Mouse (Mus musculus) limb, embryonic 14.5 days (tissue): ENCODE measurements around the gene Casc3. TPM values are rescaled to one million over a fixed set of nuclear protein-coding genes. Genes with fewer than 3 reads are reported as not detected.
A peak's percentile ranks its signal among the peaks of the same experiment; 100 is the strongest.

Experiments used
- ATAC-seq: fragments of 200-750 bp; cut with Nextera tagmentation; 2 replicates; pipeline ENCODE4 v1.8.0; 2017; ENCODE audit warnings: low read depth, moderate number of reproducible peaks, moderate TSS enrichment; ENCODE audit not compliant: low FRiP score
- DNase-seq: peaks from one replicate; pipeline ENCODE4 v3.0.0-alpha.2; 2015; ENCODE audit warnings: low spot score
- H3K27ac ChIP-seq: fragments of 300-500 bp; sonication (generic); replicated peaks from 2 replicates; pipeline ENCODE4 v1.5.1; 2014; ENCODE audit warnings: low read depth, mild to moderate bottlenecking, low read length, moderate library complexity, mixed read lengths
- H3K27me3 ChIP-seq: fragments of 300-500 bp; sonication (generic); 2 replicates; pipeline ENCODE4 v1.6.1; 2014; ENCODE audit warnings: low read length, mixed read lengths; ENCODE audit not compliant: control insufficient read depth, insufficient read depth
- H3K36me3 ChIP-seq: fragments of 300-500 bp; sonication (generic); 2 replicates; pipeline ENCODE4 v1.6.1; 2014; ENCODE audit warnings: mild to moderate bottlenecking, low read length, moderate library complexity, mixed read lengths; ENCODE audit not compliant: control insufficient read depth, insufficient read depth
- H3K4me1 ChIP-seq: fragments of 300-500 bp; sonication (generic); 2 replicates; pipeline ENCODE4 v1.6.1; 2014; ENCODE audit warnings: antibody characterized with exemption, low read length, mixed read lengths; ENCODE audit not compliant: control insufficient read depth, insufficient read depth
- H3K4me2 ChIP-seq: fragments of 300-500 bp; sonication (generic); replicated peaks from 2 replicates; pipeline ENCODE4 v1.6.1; 2014; ENCODE audit warnings: low read depth, mild to moderate bottlenecking, low read length, moderate library complexity; ENCODE audit not compliant: severe bottlenecking
- H3K4me3 ChIP-seq: fragments of 300-500 bp; sonication (generic); replicated peaks from 2 replicates; pipeline ENCODE4 v1.5.1; 2014; ENCODE audit warnings: low read length
- H3K9ac ChIP-seq: fragments of 300-500 bp; sonication (generic); 2 replicates; pipeline ENCODE4 v1.6.1; 2014; ENCODE audit warnings: mild to moderate bottlenecking, low read depth, low read length, moderate library complexity; ENCODE audit not compliant: severe bottlenecking
- H3K9me3 ChIP-seq: fragments of 300-500 bp; sonication (generic); 2 replicates; pipeline ENCODE4 v1.6.1; 2016; ENCODE audit warnings: low read length; ENCODE audit not compliant: control insufficient read depth
- POLR2A ChIP-seq: fragments of 200-500 bp; IDR thresholded peaks from 2 replicates; pipeline ENCODE4 v1.8.0; 2012; ENCODE audit warnings: inconsistent platforms, mild to moderate bottlenecking, moderate library complexity, borderline replicate concordance; ENCODE audit not compliant: insufficient read depth, insufficient read length; ENCODE audit errors: extremely low read depth
- whole genome bisulfite sequencing: fragments of 180-500 bp; shearing (Covaris S2); extraction: QIAGEN DNeasy Blood & Tissue Kit; methylation state at CpG from one replicate; pipeline ENCODE4 v1.1.7; 2014; 5-methylcytosine and 5-hydroxymethylcytosine counted together
- polyA plus RNA-seq, 2 experiments: library from polyadenylated mRNA; depleted of rRNA in 1 of 2; stranded (reverse) in 1 of 2; unstranded in 1 of 2; fragments of >200 nt; fragmentation: Nextera tagmentation in 1 of 2; extraction: Ambion mirVana in 1 of 2; gene quantifications; 2 replicates each; pipeline versions ENCODE4 v1.2.1 to v1.2.3; 2012 to 2014

Casc3 gene
- polyA plus RNA-seq, 2 experiments = 34.1 to 52.4 TPM

GRCm38 (mm10) chr11:98767276-98767675 lies 37.4 kb upstream of the Casc3 start:
- no peak overlapping the region for H3K4me3 ChIP-seq
- no peak overlapping the region for H3K9ac ChIP-seq
- no peaks in the 10 kb centered on the region for H3K27me3 ChIP-seq
- H3K9me3 ChIP-seq = no peaks in the 10 kb centered on the region
- ATAC-seq (no peak), DNase-seq (no peak)
- H3K27ac ChIP-seq = no peak overlapping the region
- WGBS = 23% methylated on average over 9 of the region's 9 CpGs
- H3K36me3 ChIP-seq = peaks cover 75% of the 10 kb centered on the region
- no peak overlapping the region for H3K4me2 ChIP-seq
- no peak for TF ChIP-seq POLR2A
- peaks cover 33% of the 10 kb centered on the region for H3K4me1 ChIP-seq

GRCm38 (mm10) chr11:98767713-98768112 lies 37.0 kb upstream of the Casc3 start:
- peaks cover 73% of the 10 kb centered on the region for H3K36me3 ChIP-seq
- H3K4me2 ChIP-seq = peak overlapping the region; percentile 26
- no peak overlapping the region for H3K4me3 ChIP-seq
- ATAC-seq (no peak), DNase-seq (no peak)
- H3K27me3 ChIP-seq = no peaks in the 10 kb centered on the region
- no peaks in the 10 kb centered on the region for H3K9me3 ChIP-seq
- no peak for TF ChIP-seq POLR2A
- no peak overlapping the region for H3K27ac ChIP-seq
- H3K4me1 ChIP-seq = peaks cover 35% of the 10 kb centered on the region
- H3K9ac ChIP-seq = no peak overlapping the region
- WGBS = 21% methylated on average over 4 of the region's 4 CpGs

- Histone ChIP-seq H3K27ac (no peak overlapping the region), H3K4me3 (no peak overlapping the region), H3K4me2 (peak overlapping the region; percentile 26), H3K9ac (no peak overlapping the region), H3K4me1 (peaks cover 39% of the 10 kb centered on the region), H3K36me3 (peaks cover 66% of the 10 kb centered on the region), H3K9me3 (no peaks in the 10 kb centered on the region), H3K27me3 (no peaks in the 10 kb centered on the region)
- DNase-seq = no peak
- no peak for ATAC-seq
- WGBS = 34% methylated on average over 33 of the region's 39 CpGs
- no peak for TF ChIP-seq POLR2A
Observed at GRCm38 (mm10) chr11:98768127-98769006, 36.3 kb upstream of the Casc3 start.

- H3K27ac ChIP-seq = no peak overlapping the region
- no peaks in the 10 kb centered on the region for H3K27me3 ChIP-seq
- no peak overlapping the region for H3K9ac ChIP-seq
- peaks cover 57% of the 10 kb centered on the region for H3K36me3 ChIP-seq
- no peak overlapping the region for H3K4me2 ChIP-seq
- WGBS = 88% methylated on average over 25 of the region's 25 CpGs
- DNase-seq = no peak
- ATAC-seq = no peak
- H3K4me1 ChIP-seq = peaks cover 46% of the 10 kb centered on the region
- TF ChIP-seq POLR2A = no peak
- H3K9me3 ChIP-seq = no peaks in the 10 kb centered on the region
- H3K4me3 ChIP-seq = no peak overlapping the region
Observed at GRCm38 (mm10) chr11:98769007-98769954, 35.4 kb upstream of the Casc3 start.

- H3K4me1 ChIP-seq = peaks cover 54% of the 10 kb centered on the region
- TF ChIP-seq POLR2A = no peak
- DNase-seq = no peak
- H3K4me2 ChIP-seq = no peak overlapping the region
- no peak overlapping the region for H3K9ac ChIP-seq
- H3K27ac ChIP-seq = no peak overlapping the region
- H3K9me3 ChIP-seq = no peaks in the 10 kb centered on the region
- no peak overlapping the region for H3K4me3 ChIP-seq
- no peak for ATAC-seq
- WGBS = 90% methylated on average over 26 of the region's 26 CpGs
- H3K36me3 ChIP-seq = peaks cover 47% of the 10 kb centered on the region
- H3K27me3 ChIP-seq = no peaks in the 10 kb centered on the region
Observed at GRCm38 (mm10) chr11:98770096-98770975, 34.4 kb upstream of the Casc3 start.
